Mouse (Mus musculus) hindbrain, embryonic 15.5 days (tissue): ENCODE results near the gene Eif2b2. TPM values are rescaled to one million over a fixed set of nuclear protein-coding genes. Genes with fewer than 3 reads are reported as not detected.

Experiments used
- ATAC-seq: fragments of 200-750 bp; cut with Nextera tagmentation; 2 replicates; pipeline ENCODE4 v1.8.0; 2017; ENCODE audit warnings: low read depth, moderate number of reproducible peaks, moderate TSS enrichment; ENCODE audit not compliant: low FRiP score
- H3K27ac ChIP-seq: fragments of 300-500 bp; sonication (generic); replicated peaks from 2 replicates; pipeline ENCODE4 v1.5.1; 2015; ENCODE audit warnings: mild to moderate bottlenecking, inconsistent platforms
- H3K27me3 ChIP-seq: fragments of 300-500 bp; sonication (generic); 2 replicates; pipeline ENCODE4 v1.6.1; 2015; ENCODE audit warnings: control low read depth, inconsistent platforms
- H3K36me3 ChIP-seq: fragments of 300-500 bp; sonication (generic); 2 replicates; pipeline ENCODE4 v1.6.1; 2015; ENCODE audit warnings: control low read depth, inconsistent platforms
- H3K4me1 ChIP-seq: fragments of 300-500 bp; sonication (generic); replicated peaks from 2 replicates; pipeline ENCODE4 v1.6.1; 2015; ENCODE audit warnings: control low read depth, inconsistent platforms
- H3K4me2 ChIP-seq: fragments of 300-500 bp; sonication (generic); 2 replicates; pipeline ENCODE4 v1.6.1; 2015; ENCODE audit warnings: moderate library complexity, mild to moderate bottlenecking, inconsistent platforms
- H3K4me3 ChIP-seq: fragments of 300-500 bp; sonication (generic); 2 replicates; pipeline ENCODE4 v1.5.1; 2015; ENCODE audit warnings: mild to moderate bottlenecking, inconsistent platforms
- H3K9ac ChIP-seq: fragments of 300-500 bp; sonication (generic); 2 replicates; pipeline ENCODE4 v1.6.1; 2015; ENCODE audit warnings: inconsistent platforms
- H3K9me3 ChIP-seq: fragments of 300-500 bp; sonication (generic); 2 replicates; pipeline ENCODE4 v1.6.1; 2016; ENCODE audit warnings: control low read depth, inconsistent platforms
- WGBS: fragments of 180-500 bp; shearing (Covaris S2); methylation state at CpG from one replicate; pipeline ENCODE4 v1.1.7; 2015; 5-methylcytosine and 5-hydroxymethylcytosine counted together
- polyA plus RNA-seq: library from polyadenylated mRNA; unstranded; fragments of >200 nt; fragmentation: Nextera tagmentation; extraction: Ambion mirVana; gene quantifications from 2 replicates; pipeline ENCODE4 v1.2.1, GENCODE M21; 2015

Eif2b2 gene
- polyA plus RNA-seq, 1 experiment from 2014 or later = 75.1 TPM

- no peaks in the 10 kb centered on the region for H3K36me3 ChIP-seq
- peak; percentile 13; the same call in 1 of the 2 replicates for ATAC-seq
- no peaks in the 10 kb centered on the region for H3K27me3 ChIP-seq
- H3K4me2 ChIP-seq = no peak overlapping the region
- no peak overlapping the region for H3K4me3 ChIP-seq
- H3K27ac ChIP-seq = no peak overlapping the region
- WGBS = 59% methylated on average over 5 of the region's 5 CpGs
- no peak overlapping the region for H3K9ac ChIP-seq
- peaks cover 31% of the 10 kb centered on the region for H3K4me1 ChIP-seq
- no peaks in the 10 kb centered on the region for H3K9me3 ChIP-seq
These were observed 24.2 kb upstream of the Eif2b2 start for GRCm38 (mm10) chr12:85195086-85195485.

GRCm38 (mm10) chr12:85196191-85196590, 23.1 kb upstream of the Eif2b2 start:
- ATAC-seq = no peak
- Histone ChIP-seq H3K36me3 (no peaks in the 10 kb centered on the region), H3K27ac (no peak overlapping the region), H3K4me3 (no peak overlapping the region), H3K9me3 (no peaks in the 10 kb centered on the region), H3K9ac (no peak overlapping the region), H3K27me3 (no peaks in the 10 kb centered on the region), H3K4me1 (peaks cover 39% of the 10 kb centered on the region), H3K4me2 (no peak overlapping the region)
- WGBS = 89% methylated on average over 10 of the region's 10 CpGs

GRCm38 (mm10) chr12:85197371-85197770, 21.9 kb upstream of the Eif2b2 start:
- 78% methylated on average over 7 of the region's 7 CpGs for WGBS

GRCm38 (mm10) chr12:85197936-85198335, 21.3 kb upstream of the Eif2b2 start:
- H3K9ac ChIP-seq = no peak overlapping the region
- H3K9me3 ChIP-seq = no peaks in the 10 kb centered on the region
- H3K36me3 ChIP-seq = no peaks in the 10 kb centered on the region
- ATAC-seq = no peak
- no peaks in the 10 kb centered on the region for H3K27me3 ChIP-seq
- 36% methylated on average over 8 of the region's 8 CpGs for WGBS
- no peak overlapping the region for H3K4me3 ChIP-seq
- H3K4me2 ChIP-seq = no peak overlapping the region
- no peak overlapping the region for H3K27ac ChIP-seq
- H3K4me1 ChIP-seq = peaks cover 41% of the 10 kb centered on the region

More at GRCm38 (mm10) chr12:85197371-85197770, 21.9 kb upstream of the Eif2b2 start:
- H3K9me3 ChIP-seq = no peaks in the 10 kb centered on the region
- H3K27ac ChIP-seq = no peak overlapping the region
- no peaks in the 10 kb centered on the region for H3K36me3 ChIP-seq
- H3K4me3 ChIP-seq = no peak overlapping the region
- no peak overlapping the region for H3K9ac ChIP-seq
- ATAC-seq = no peak
- no peaks in the 10 kb centered on the region for H3K27me3 ChIP-seq
- H3K4me1 ChIP-seq = peaks cover 46% of the 10 kb centered on the region
- H3K4me2 ChIP-seq = no peak overlapping the region

- Histone ChIP-seq H3K9me3 (no peaks in the 10 kb centered on the region), H3K27ac (no peak overlapping the region), H3K36me3 (no peaks in the 10 kb centered on the region), H3K4me1 (peaks cover 26% of the 10 kb centered on the region), H3K4me2 (no peak overlapping the region), H3K27me3 (no peaks in the 10 kb centered on the region), H3K9ac (no peak overlapping the region), H3K4me3 (no peak overlapping the region)
- ATAC-seq = no peak
- 100% methylated on average over 1 of the region's 1 CpGs for WGBS
These were observed 19.3 kb upstream of the Eif2b2 start for GRCm38 (mm10) chr12:85199954-85200353.

GRCm38 (mm10) chr12:85200929-85201829, 18.1 kb upstream of the Eif2b2 start:
- Histone ChIP-seq H3K4me3 (no peak overlapping the region), H3K9me3 (no peaks in the 10 kb centered on the region), H3K27me3 (no peaks in the 10 kb centered on the region), H3K9ac (no peak overlapping the region), H3K36me3 (no peaks in the 10 kb centered on the region), H3K27ac (peak overlapping the region; percentile 30; the same call in 1 of the 2 replicates), H3K4me1 (peaks cover 18% of the 10 kb centered on the region), H3K4me2 (peak overlapping the region; percentile 19; the same call in 1 of the 2 replicates)
- peak; percentile 75 for ATAC-seq
- WGBS = 21% methylated on average over 24 of the region's 24 CpGs

GRCm38 (mm10) chr12:85201830-85202147, 17.5 kb upstream of the Eif2b2 start:
- H3K4me1 ChIP-seq = peaks cover 18% of the 10 kb centered on the region
- 78% methylated on average over 2 of the region's 2 CpGs for WGBS
- no peaks in the 10 kb centered on the region for H3K36me3 ChIP-seq
- ATAC-seq = no peak
- no peak overlapping the region for H3K4me2 ChIP-seq
- H3K9me3 ChIP-seq = no peaks in the 10 kb centered on the region
- H3K27ac ChIP-seq = no peak overlapping the region; the same call in 1 of the 2 replicates
- no peak overlapping the region for H3K9ac ChIP-seq
- no peaks in the 10 kb centered on the region for H3K27me3 ChIP-seq
- H3K4me3 ChIP-seq = no peak overlapping the region

- 83% methylated on average over 7 of the region's 7 CpGs for WGBS
- H3K27ac ChIP-seq = no peak overlapping the region
- no peak for ATAC-seq
- H3K9me3 ChIP-seq = no peaks in the 10 kb centered on the region
- no peaks in the 10 kb centered on the region for H3K27me3 ChIP-seq
- H3K4me3 ChIP-seq = no peak overlapping the region
- H3K9ac ChIP-seq = no peak overlapping the region
- H3K4me1 ChIP-seq = peaks cover 18% of the 10 kb centered on the region
- no peak overlapping the region for H3K4me2 ChIP-seq
- no peaks in the 10 kb centered on the region for H3K36me3 ChIP-seq
These were observed 17.1 kb upstream of the Eif2b2 start for GRCm38 (mm10) chr12:85202191-85202590.

GRCm38 (mm10) chr12:85203699-85204098, 15.6 kb upstream of the Eif2b2 start:
- Histone ChIP-seq H3K4me3 (no peak overlapping the region), H3K9me3 (no peaks in the 10 kb centered on the region), H3K36me3 (no peaks in the 10 kb centered on the region), H3K4me1 (peaks cover 16% of the 10 kb centered on the region), H3K27me3 (no peaks in the 10 kb centered on the region), H3K4me2 (no peak overlapping the region), H3K27ac (no peak overlapping the region), H3K9ac (no peak overlapping the region)
- WGBS = 83% methylated on average over 5 of the region's 5 CpGs
- ATAC-seq = no peak

- WGBS = 50% methylated on average over 8 of the region's 8 CpGs
- ATAC-seq = no peak
- no peaks in the 10 kb centered on the region for H3K9me3 ChIP-seq
- H3K4me1 ChIP-seq = peaks cover 16% of the 10 kb centered on the region
- no peak overlapping the region for H3K27ac ChIP-seq
- H3K9ac ChIP-seq = no peak overlapping the region
- H3K36me3 ChIP-seq = no peaks in the 10 kb centered on the region
- no peaks in the 10 kb centered on the region for H3K27me3 ChIP-seq
- no peak overlapping the region for H3K4me2 ChIP-seq
- no peak overlapping the region for H3K4me3 ChIP-seq
These were observed 15.2 kb upstream of the Eif2b2 start for GRCm38 (mm10) chr12:85204105-85204504.

- ATAC-seq = no peak
- H3K4me3 ChIP-seq = no peak overlapping the region
- 89% methylated on average over 10 of the region's 10 CpGs for WGBS
These were observed 13.9 kb upstream of the Eif2b2 start for GRCm38 (mm10) chr12:85205425-85205824.

GRCm38 (mm10) chr12:85208687-85209199, 10.5 kb upstream of the Eif2b2 start:
- Histone ChIP-seq H3K9ac (no peak overlapping the region), H3K4me3 (no peak overlapping the region), H3K27ac (no peak overlapping the region), H3K4me1 (no peaks in the 10 kb centered on the region), H3K27me3 (no peaks in the 10 kb centered on the region), H3K9me3 (no peaks in the 10 kb centered on the region), H3K36me3 (no peaks in the 10 kb centered on the region), H3K4me2 (no peak overlapping the region)
- ATAC-seq = no peak
- WGBS = 31% methylated on average over 7 of the region's 7 CpGs

More at GRCm38 (mm10) chr12:85205425-85205824, 13.9 kb upstream of the Eif2b2 start:
- Histone ChIP-seq H3K27ac (no peak overlapping the region), H3K9ac (no peak overlapping the region), H3K4me1 (peaks cover 16% of the 10 kb centered on the region), H3K9me3 (no peaks in the 10 kb centered on the region), H3K4me2 (no peak overlapping the region), H3K27me3 (no peaks in the 10 kb centered on the region), H3K36me3 (no peaks in the 10 kb centered on the region)
